Mouse (Mus musculus): Measurements from ENCODE around the gene Gm14419. TPM values are rescaled to one million over a fixed set of nuclear protein-coding genes. Genes with fewer than 3 reads are reported as not detected.
"Not testable (repeated sequence)": the region's sequence is repeated elsewhere in the genome, so short reads cannot be mapped to it uniquely, and the experiment has no call there.

Gene Gm14419
- 6.0 and 9.2 TPM in 2 replicates for polyA plus RNA-seq (2015; fragmentation: Nextera tagmentation; extraction: Ambion mirVana)

DNA sequence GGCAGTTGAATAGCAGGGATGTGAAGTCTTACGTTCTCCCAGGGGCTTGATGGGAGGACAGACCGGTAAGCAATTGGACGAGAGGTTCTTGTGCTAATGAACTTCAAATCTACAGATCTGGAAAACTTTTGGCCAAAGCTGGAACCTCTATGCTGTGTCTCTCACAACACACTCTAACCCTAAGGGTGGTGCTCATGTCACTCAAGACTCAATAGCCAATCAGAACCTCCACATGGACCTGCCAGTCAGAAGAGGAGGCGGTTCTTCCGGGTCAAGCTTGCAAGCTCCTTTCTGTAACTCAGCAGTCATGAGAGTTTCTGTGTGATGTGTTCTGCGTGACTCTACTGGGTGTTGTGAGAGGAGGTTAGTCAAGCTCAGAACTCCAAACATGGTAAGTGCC is at the start of gene Gm14419:
Gm14419 (plus strand) TSS at position 301 of the 400 bp plus-strand sequence.
- H3K4me3 ChIP-seq; H3K27ac ChIP-seq (replicated peaks); H3K36me3 ChIP-seq; H3K9me3 ChIP-seq; H3K4me2 ChIP-seq (replicated peaks); ATAC-seq (replicated peaks); H3K4me1 ChIP-seq; H3K27me3 ChIP-seq; H3K9ac ChIP-seq (replicated peaks): not testable (repeated sequence)
- no CpG with 5 or more reads among the region's 6 CpGs for WGBS

Other genes starting within 250 kb of the Gm14419 start
- gene Gm14295, start 202.3 kb upstream of the Gm14419 start, polyA plus RNA-seq (2015; fragmentation: Nextera tagmentation; extraction: Ambion mirVana), result 7.3 and 8.2 TPM in 2 replicates
- not detected in 2 replicates for gene Gm14408, start 169.8 kb upstream of the Gm14419 start, polyA plus RNA-seq (2015; fragmentation: Nextera tagmentation; extraction: Ambion mirVana)
- gene Gm14296, start 73.1 kb upstream of the Gm14419 start, polyA plus RNA-seq (2015; fragmentation: Nextera tagmentation; extraction: Ambion mirVana), result 13.5 and 14.7 TPM in 2 replicates
- gene Gm14401, start 73.4 kb downstream of the Gm14419 start, polyA plus RNA-seq (2015; fragmentation: Nextera tagmentation; extraction: Ambion mirVana), result not detected in 2 replicates
- gene Gm14410, start 205.5 kb downstream of the Gm14419 start, polyA plus RNA-seq (2015; fragmentation: Nextera tagmentation; extraction: Ambion mirVana), result 30.9 and 34.5 TPM in 2 replicates

All from forebrain, embryonic 15.5 days (tissue).